Mouse (Mus musculus): ENCODE results near the gene Taco1. TPM values are rescaled to one million over a fixed set of nuclear protein-coding genes. Genes with fewer than 3 reads are reported as not detected.

The Taco1 gene
- total RNA-seq, 2 experiments from 2014 or later: 20.4 to 21.3 TPM

- DNase-seq (ENCODE audit: low spot score in 2 of 2): no peak
- H3K27ac ChIP-seq: no peak overlapping the region
- TF ChIP-seq CTCF (conservative IDR thresholded peaks at IDR 0.05): no peak
- H3K4me3 ChIP-seq: no peak overlapping the region
Observed at GRCm38 (mm10) chr11:106045256-106045655, 20.6 kb upstream of the Taco1 start.

- DNase-seq (ENCODE audit: low spot score in 2 of 2): no peak
- no peak overlapping the region for H3K27ac ChIP-seq
- TF ChIP-seq CTCF (conservative IDR thresholded peaks at IDR 0.05): no peak
- no peak overlapping the region for H3K4me3 ChIP-seq
Observed at GRCm38 (mm10) chr11:106045780-106046179, 20.1 kb upstream of the Taco1 start.

- no peak for TF ChIP-seq CTCF (conservative IDR thresholded peaks at IDR 0.05)
- no peak for DNase-seq (ENCODE audit: low spot score in 2 of 2)
- Histone ChIP-seq H3K4me3 (no peak overlapping the region), H3K27ac (no peak overlapping the region)
Observed at GRCm38 (mm10) chr11:106046584-106046983, 19.3 kb upstream of the Taco1 start.

GRCm38 (mm10) chr11:106053921-106054320 lies 11.9 kb upstream of the Taco1 start:
- no peak for DNase-seq (ENCODE audit: low spot score in 2 of 2)
- no peak for TF ChIP-seq CTCF (conservative IDR thresholded peaks at IDR 0.05)
- Histone ChIP-seq H3K4me3 (no peak overlapping the region), H3K27ac (no peak overlapping the region)

GRCm38 (mm10) chr11:106054600-106054999 lies 11.3 kb upstream of the Taco1 start:
- H3K27ac ChIP-seq: no peak overlapping the region
- no peak overlapping the region for H3K4me3 ChIP-seq
- no peak for DNase-seq (ENCODE audit: low spot score in 2 of 2)
- no peak for TF ChIP-seq CTCF (conservative IDR thresholded peaks at IDR 0.05)

GRCm38 (mm10) chr11:106055341-106055740 lies 10.5 kb upstream of the Taco1 start:
- DNase-seq (ENCODE audit: low spot score in 2 of 2): no peak
- Histone ChIP-seq H3K27ac (no peak overlapping the region), H3K4me3 (no peak overlapping the region)
- no peak for TF ChIP-seq CTCF (conservative IDR thresholded peaks at IDR 0.05)

- no peak overlapping the region for H3K4me3 ChIP-seq
- no peak for DNase-seq (ENCODE audit: low spot score in 2 of 2)
- TF ChIP-seq CTCF (conservative IDR thresholded peaks at IDR 0.05): no peak
- peak overlapping the region; percentile 18; the same call in 1 of the 2 replicates for H3K27ac ChIP-seq
Observed at GRCm38 (mm10) chr11:106056819-106057491, 8.9 kb upstream of the Taco1 start.

GRCm38 (mm10) chr11:106058020-106058419 lies 7.8 kb upstream of the Taco1 start:
- DNase-seq (ENCODE audit: low spot score in 2 of 2): no peak
- no peak for TF ChIP-seq CTCF (conservative IDR thresholded peaks at IDR 0.05)
- no peak overlapping the region for H3K4me3 ChIP-seq
- 0 out of 2 replicates have a peak overlapping the region, but pooled peaks have one; percentile 18 for H3K27ac ChIP-seq

GRCm38 (mm10) chr11:106060549-106060948 lies 5.3 kb upstream of the Taco1 start:
- TF ChIP-seq CTCF (conservative IDR thresholded peaks at IDR 0.05): no peak
- Histone ChIP-seq H3K27ac (no peak overlapping the region), H3K4me3 (no peak overlapping the region)
- DNase-seq (ENCODE audit: low spot score in 2 of 2): no peak

- no peak for TF ChIP-seq CTCF (conservative IDR thresholded peaks at IDR 0.05)
- H3K4me3 ChIP-seq: no peak overlapping the region
- H3K27ac ChIP-seq: no peak overlapping the region
- DNase-seq (ENCODE audit: low spot score in 2 of 2): no peak
Observed at GRCm38 (mm10) chr11:106061311-106061710, 4.5 kb upstream of the Taco1 start.

- TF ChIP-seq CTCF (conservative IDR thresholded peaks at IDR 0.05): no peak
- DNase-seq (ENCODE audit: low spot score in 2 of 2): no peak
- no peak overlapping the region for H3K4me3 ChIP-seq
- H3K27ac ChIP-seq: no peak overlapping the region
Observed at GRCm38 (mm10) chr11:106063756-106064155, 2.1 kb upstream of the Taco1 start.

- no peak for TF ChIP-seq CTCF (conservative IDR thresholded peaks at IDR 0.05)
- peak overlapping the region; percentile 82 for H3K4me3 ChIP-seq
- no peak for DNase-seq (ENCODE audit: low spot score in 2 of 2)
- peak overlapping the region; percentile 92 for H3K27ac ChIP-seq
Observed at GRCm38 (mm10) chr11:106065073-106065922, 563 bp upstream of the Taco1 start.

GRCm38 (mm10) chr11:106066616-106067015 lies 755 bp downstream of the Taco1 start:
- H3K4me3 ChIP-seq: peak overlapping the region; percentile 82
- peak in 1 of 2 experiments; percentile 23 for DNase-seq (ENCODE audit: low spot score in 2 of 2)
- H3K27ac ChIP-seq: peak overlapping the region; percentile 92
